Mouse (Mus musculus): ENCODE results near the gene Tmem205.

Gene Tmem205

GRCm38 (mm10) chr9:21917493-21918034 is 9.8 kb downstream of the Tmem205 start:
- no peak for DNase-seq (ENCODE audit: extremely low spot score, low read depth, low spot score)

DNA sequence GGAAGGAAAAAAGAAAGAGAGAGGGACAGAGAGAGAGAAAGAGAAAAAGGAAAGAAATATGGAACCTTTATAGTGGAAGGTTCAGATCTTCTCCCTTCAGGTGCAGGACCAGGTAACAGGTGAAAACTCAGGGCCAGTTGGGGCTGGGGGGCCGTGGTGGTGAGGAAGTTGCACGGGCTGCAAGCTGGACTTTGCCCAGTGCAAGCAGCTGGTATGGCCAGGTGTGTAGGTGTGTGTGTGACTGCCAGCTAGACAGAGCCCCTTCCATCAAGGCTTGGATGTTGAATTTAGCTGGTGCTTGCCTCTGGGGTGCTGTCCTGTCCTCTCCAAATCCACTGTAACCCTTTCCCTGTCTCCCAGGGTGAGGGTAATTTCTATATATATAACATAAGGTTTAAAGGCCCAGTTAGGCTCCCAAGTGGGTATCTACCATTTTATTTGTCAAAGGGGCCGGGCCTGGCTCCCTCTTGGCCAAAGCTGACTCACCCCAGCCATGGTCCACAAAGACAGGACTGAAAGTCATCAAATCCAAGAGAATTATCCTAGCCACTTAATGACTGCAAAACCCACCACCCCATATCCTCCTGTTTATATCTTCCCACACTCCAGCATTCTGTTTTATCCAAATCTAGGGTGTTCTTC is 10.4 kb downstream of the Tmem205 start:
- no peak for DNase-seq (ENCODE audit: extremely low spot score, low read depth, low spot score)

GRCm38 (mm10) chr9:21909474-21910223 is 17.7 kb downstream of the Tmem205 start:
- DNase-seq (ENCODE audit: extremely low spot score, low read depth, low spot score): no peak

- DNase-seq (ENCODE audit: extremely low spot score, low read depth, low spot score): no peak
Observed at GRCm38 (mm10) chr9:21908216-21908615, 19.1 kb downstream of the Tmem205 start.

DNA sequence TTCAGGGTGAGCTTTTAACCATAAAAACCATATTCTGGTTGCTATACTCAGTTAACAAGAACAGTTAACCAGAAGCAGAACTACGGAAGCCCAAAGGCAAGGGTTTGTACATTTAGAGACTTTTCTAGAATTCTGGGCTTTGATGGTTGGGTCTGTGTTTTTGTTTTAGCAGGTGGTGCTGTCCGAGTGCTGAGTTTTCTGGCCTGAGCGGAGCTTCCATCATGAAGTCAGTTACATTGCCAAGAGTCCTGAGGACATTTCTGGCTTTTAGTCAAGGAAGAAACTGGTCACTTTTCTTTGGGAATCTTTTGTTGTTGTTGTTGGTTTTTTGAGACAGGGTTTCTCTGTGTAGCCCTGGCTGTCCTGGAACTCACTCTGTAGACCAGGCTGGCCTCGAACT is 23.3 kb downstream of the Tmem205 start:
- DNase-seq (ENCODE audit: extremely low spot score, low read depth, low spot score): no peak

GRCm38 (mm10) chr9:21901223-21901820 is 26.0 kb downstream of the Tmem205 start:
- peak; percentile 58 for DNase-seq (ENCODE audit: extremely low spot score, low read depth, low spot score)

GRCm38 (mm10) chr9:21889229-21889628 is 38.1 kb downstream of the Tmem205 start:
- DNase-seq (ENCODE audit: extremely low spot score, low read depth, low spot score): no peak

- no peak for DNase-seq (ENCODE audit: extremely low spot score, low read depth, low spot score)
Observed at GRCm38 (mm10) chr9:21876601-21877000, 50.8 kb downstream of the Tmem205 start.

GRCm38 (mm10) chr9:21872204-21872603 is 55.2 kb downstream of the Tmem205 start:
- no peak for DNase-seq (ENCODE audit: extremely low spot score, low read depth, low spot score)

Data from hindlimb bud, embryonic 11.5 days (tissue).